Mouse (Mus musculus): ENCODE measurements around the gene Ube2e1.
"Not testable (repeated sequence)": the region's sequence is repeated elsewhere in the genome, so short reads cannot be mapped to it uniquely, and the experiment has no call there.

Ube2e1 gene

GRCm38 (mm10) chr14:18317457-18318411 is 13.9 kb downstream of the Ube2e1 start:
- DNase-seq (ENCODE audit: low spot score): peak; percentile 38

- DNase-seq (ENCODE audit: low spot score): no peak
Measured at GRCm38 (mm10) chr14:18304165-18304564, 27.5 kb downstream of the Ube2e1 start.

- DNase-seq (ENCODE audit: low spot score): no peak
Measured at GRCm38 (mm10) chr14:18303262-18303661, 28.4 kb downstream of the Ube2e1 start.

GRCm38 (mm10) chr14:18302750-18303149 is 28.9 kb downstream of the Ube2e1 start:
- no peak for DNase-seq (ENCODE audit: low spot score)

GRCm38 (mm10) chr14:18301591-18301990 is 30.1 kb downstream of the Ube2e1 start:
- no peak for DNase-seq (ENCODE audit: low spot score)

- no peak for DNase-seq (ENCODE audit: low spot score)
Measured at GRCm38 (mm10) chr14:18300676-18301075, 31.0 kb downstream of the Ube2e1 start.

- no peak for DNase-seq (ENCODE audit: low spot score)
Measured at GRCm38 (mm10) chr14:18298874-18299273, 32.8 kb downstream of the Ube2e1 start.

- no peak for DNase-seq (ENCODE audit: low spot score)
Measured at GRCm38 (mm10) chr14:18297441-18297840, 34.2 kb downstream of the Ube2e1 start.

GRCm38 (mm10) chr14:18292578-18292977 is 39.1 kb downstream of the Ube2e1 start:
- DNase-seq (ENCODE audit: low spot score): no peak

GRCm38 (mm10) chr14:18292111-18292510 is 39.5 kb downstream of the Ube2e1 start:
- DNase-seq (ENCODE audit: low spot score): no peak

GRCm38 (mm10) chr14:18287391-18287790 is 44.3 kb downstream of the Ube2e1 start:
- no peak for DNase-seq (ENCODE audit: low spot score)

- DNase-seq (ENCODE audit: low spot score): no peak
Measured at GRCm38 (mm10) chr14:18286441-18286840, 45.2 kb downstream of the Ube2e1 start.

GRCm38 (mm10) chr14:18285476-18285875 is 46.2 kb downstream of the Ube2e1 start:
- DNase-seq (ENCODE audit: low spot score): no peak

GRCm38 (mm10) chr14:18284581-18284980 is 47.1 kb downstream of the Ube2e1 start:
- no peak for DNase-seq (ENCODE audit: low spot score)

- DNase-seq (ENCODE audit: low spot score): no peak
Measured at GRCm38 (mm10) chr14:18280375-18280774, 51.3 kb downstream of the Ube2e1 start.

GRCm38 (mm10) chr14:18274526-18274925 is 57.1 kb downstream of the Ube2e1 start:
- no peak for DNase-seq (ENCODE audit: low spot score)

- no peak for DNase-seq (ENCODE audit: low spot score)
Measured at GRCm38 (mm10) chr14:18271666-18272065, 60.0 kb downstream of the Ube2e1 start.

GRCm38 (mm10) chr14:18270529-18271441 is 60.9 kb downstream of the Ube2e1 start, which contains the start of the genes Nkiras1 and Rpl15:
TSS of gene Nkiras1 (plus strand) at chr14:18271136.
TSS of gene Rpl15 (minus strand) at chr14:18271391.
- peak; percentile 99 for DNase-seq (ENCODE audit: low spot score)

GRCm38 (mm10) chr14:18269947-18270528 is 61.6 kb downstream of the Ube2e1 start:
- DNase-seq (ENCODE audit: low spot score): not testable (repeated sequence)

GRCm38 (mm10) chr14:18263427-18263826 is 68.2 kb downstream of the Ube2e1 start:
- DNase-seq (ENCODE audit: low spot score): no peak

- no peak for DNase-seq (ENCODE audit: low spot score)
Measured at GRCm38 (mm10) chr14:18261203-18261602, 70.5 kb downstream of the Ube2e1 start.

GRCm38 (mm10) chr14:18242638-18243130 is 89.0 kb downstream of the Ube2e1 start:
- DNase-seq (ENCODE audit: low spot score): no peak
